Mouse (Mus musculus) C2C12 (cell line): ENCODE results near the gene Sall1.

Experiments used
- CTCF ChIP-seq: IDR thresholded peaks from one replicate; pipeline ENCODE4 v1.5.1; 2011; ENCODE audit not compliant: control insufficient read depth, insufficient read depth, insufficient read length
- FOSL1 ChIP-seq: IDR thresholded peaks from one replicate; pipeline ENCODE4 v1.8.0; 2011; ENCODE audit warnings: mild to moderate bottlenecking, low read length; ENCODE audit not compliant: poor library complexity, insufficient read depth, severe bottlenecking
- MAX ChIP-seq: IDR thresholded peaks from one replicate; pipeline ENCODE4 v1.6.1; 2011; ENCODE audit warnings: mild to moderate bottlenecking, control low read depth
- MYOG ChIP-seq: IDR thresholded peaks from one replicate; pipeline ENCODE4 v1.6.1; 2011; ENCODE audit not compliant: control insufficient read depth, insufficient read length; ENCODE audit errors: extremely low read depth
- USF1 ChIP-seq: IDR thresholded peaks from one replicate; pipeline ENCODE4 v1.6.1; 2011; ENCODE audit warnings: low read depth, mild to moderate bottlenecking, control low read depth, moderate library complexity

- TF ChIP-seq CTCF (no peak), MYOG (no peak), FOSL1 (no peak), MAX (no peak), USF1 (no peak)
Observed at GRCm38 (mm10) chr8:89012024-89012712, 31.8 kb downstream of the Sall1 start.
